Mouse (Mus musculus): Measurements from ENCODE around the gene Fbxo47. TPM values are rescaled to one million over a fixed set of nuclear protein-coding genes. Genes with fewer than 3 reads are reported as not detected.

Gene Fbxo47
- polyA plus RNA-seq, 1 experiment: 0.98 TPM

GRCm38 (mm10) chr11:97820840-97821239 is 63.1 kb downstream of the Fbxo47 start:
- H3K4me1 ChIP-seq (ENCODE audit: control insufficient read depth, insufficient read depth, low read length): peaks cover 50% of the 10 kb centered on the region

GRCm38 (mm10) chr11:97819923-97820322 is 64.0 kb downstream of the Fbxo47 start:
- TF ChIP-seq POLR2A (IDR thresholded peaks at IDR 0.05; ENCODE audit: borderline replicate concordance, insufficient read depth, low read length): no peak
- TF ChIP-seq CTCF (IDR thresholded peaks at IDR 0.05; ENCODE audit: borderline replicate concordance, insufficient read depth, low read depth, low read length): no peak
- Histone ChIP-seq H3K27me3 (ENCODE audit: control insufficient read depth, insufficient read depth, low read length) (no peaks in the 10 kb centered on the region), H3K4me1 (ENCODE audit: control insufficient read depth, insufficient read depth, low read length) (peaks cover 52% of the 10 kb centered on the region), H3K4me3 (replicated peaks; ENCODE audit: insufficient read depth, low read depth, low read length) (no peak overlapping the region), H3K27ac (ENCODE audit: insufficient read depth, low read length) (no peak overlapping the region)
- no peak for DNase-seq
- WGBS: 85% methylated on average over 5 of the region's 5 CpGs

More at GRCm38 (mm10) chr11:97820840-97821239, 63.1 kb downstream of the Fbxo47 start:
- no peak overlapping the region; the same call in 1 of the 2 replicates for H3K27ac ChIP-seq (ENCODE audit: insufficient read depth, low read length)
- H3K27me3 ChIP-seq (ENCODE audit: control insufficient read depth, insufficient read depth, low read length): no peaks in the 10 kb centered on the region
- WGBS: 26% methylated on average over 4 of the region's 4 CpGs
- DNase-seq: peak; percentile 70 to 75
- no peak overlapping the region for H3K4me3 ChIP-seq (replicated peaks; ENCODE audit: insufficient read depth, low read depth, low read length)
- no peak for TF ChIP-seq CTCF (IDR thresholded peaks at IDR 0.05; ENCODE audit: borderline replicate concordance, insufficient read depth, low read depth, low read length)

GRCm38 (mm10) chr11:97819102-97819501 is 64.9 kb downstream of the Fbxo47 start:
- TF ChIP-seq CTCF (IDR thresholded peaks at IDR 0.05; ENCODE audit: borderline replicate concordance, insufficient read depth, low read depth, low read length): no peak
- no peak for TF ChIP-seq POLR2A (IDR thresholded peaks at IDR 0.05; ENCODE audit: borderline replicate concordance, insufficient read depth, low read length)
- peaks cover 46% of the 10 kb centered on the region for H3K4me1 ChIP-seq (ENCODE audit: control insufficient read depth, insufficient read depth, low read length)
- no peaks in the 10 kb centered on the region for H3K27me3 ChIP-seq (ENCODE audit: control insufficient read depth, insufficient read depth, low read length)
- 62% methylated on average over 4 of the region's 4 CpGs for WGBS
- no peak for DNase-seq
- no peak overlapping the region for H3K4me3 ChIP-seq (replicated peaks; ENCODE audit: insufficient read depth, low read depth, low read length)
- H3K27ac ChIP-seq (ENCODE audit: insufficient read depth, low read length): 0 out of 2 replicates have a peak overlapping the region, but pooled peaks have one; percentile 26

GRCm38 (mm10) chr11:97818571-97818970 is 65.4 kb downstream of the Fbxo47 start:
- TF ChIP-seq CTCF (IDR thresholded peaks at IDR 0.05; ENCODE audit: borderline replicate concordance, insufficient read depth, low read depth, low read length) (no peak), POLR2A (IDR thresholded peaks at IDR 0.05; ENCODE audit: borderline replicate concordance, insufficient read depth, low read length) (no peak)
- 17% methylated on average over 4 of the region's 4 CpGs for WGBS
- no peak overlapping the region for H3K4me3 ChIP-seq (replicated peaks; ENCODE audit: insufficient read depth, low read depth, low read length)
- peak in 1 of 2 experiments; percentile 50 for DNase-seq
- H3K27ac ChIP-seq (ENCODE audit: insufficient read depth, low read length): peak overlapping the region; percentile 26
- H3K27me3 ChIP-seq (ENCODE audit: control insufficient read depth, insufficient read depth, low read length): no peaks in the 10 kb centered on the region
- peaks cover 50% of the 10 kb centered on the region for H3K4me1 ChIP-seq (ENCODE audit: control insufficient read depth, insufficient read depth, low read length)

DNA sequence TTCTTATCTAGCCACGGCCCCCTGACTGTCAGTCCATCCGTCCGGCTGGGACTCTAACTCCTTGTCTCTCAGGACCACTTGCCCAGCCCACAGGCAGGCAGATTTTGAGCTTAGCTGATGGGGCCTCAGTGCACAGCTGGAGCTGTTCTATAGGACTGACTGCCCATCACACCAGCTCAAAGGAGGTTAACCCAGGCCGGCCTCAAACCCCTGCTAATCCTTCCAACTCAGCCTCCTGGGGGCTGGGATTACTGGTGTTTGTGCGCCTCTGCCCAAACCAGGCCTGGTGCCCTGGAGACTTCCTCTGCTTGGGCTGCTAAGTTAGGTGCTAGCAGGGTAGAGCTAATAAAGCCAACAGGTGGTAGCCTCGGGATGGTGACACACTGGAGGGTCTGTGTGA is 66.0 kb downstream of the Fbxo47 start:
- Histone ChIP-seq H3K27ac (ENCODE audit: insufficient read depth, low read length) (0 out of 2 replicates have a peak overlapping the region, but pooled peaks have one; percentile 26), H3K4me3 (replicated peaks; ENCODE audit: insufficient read depth, low read depth, low read length) (no peak overlapping the region), H3K4me1 (ENCODE audit: control insufficient read depth, insufficient read depth, low read length) (peaks cover 51% of the 10 kb centered on the region), H3K27me3 (ENCODE audit: control insufficient read depth, insufficient read depth, low read length) (no peaks in the 10 kb centered on the region)
- no peak for DNase-seq
- no peak for TF ChIP-seq POLR2A (IDR thresholded peaks at IDR 0.05; ENCODE audit: borderline replicate concordance, insufficient read depth, low read length)
- TF ChIP-seq CTCF (IDR thresholded peaks at IDR 0.05; ENCODE audit: borderline replicate concordance, insufficient read depth, low read depth, low read length): no peak
- WGBS: 51% methylated on average over 6 of the region's 6 CpGs

DNA sequence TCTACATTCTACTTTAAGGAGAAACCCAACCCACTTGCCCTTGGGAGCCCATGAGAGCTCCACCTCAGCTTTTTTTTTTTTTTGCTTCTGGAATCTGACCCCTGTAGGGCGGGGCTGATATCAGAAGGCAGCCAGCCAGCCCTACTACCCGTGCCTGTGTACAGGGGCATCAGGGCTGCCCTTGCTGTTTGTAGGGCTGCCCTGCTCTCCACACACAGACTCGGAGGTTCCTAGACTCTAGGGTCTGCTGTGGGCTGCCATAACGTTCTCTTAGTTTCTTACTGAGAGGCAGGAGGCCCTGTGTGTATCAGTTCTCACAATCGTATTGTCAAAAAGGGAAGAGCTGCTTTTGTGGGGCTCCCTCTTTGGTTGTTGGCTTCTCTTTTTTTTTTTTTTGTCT is 66.6 kb downstream of the Fbxo47 start:
- Histone ChIP-seq H3K4me1 (ENCODE audit: control insufficient read depth, insufficient read depth, low read length) (peaks cover 51% of the 10 kb centered on the region), H3K4me3 (replicated peaks; ENCODE audit: insufficient read depth, low read depth, low read length) (no peak overlapping the region), H3K27ac (ENCODE audit: insufficient read depth, low read length) (no peak overlapping the region), H3K27me3 (ENCODE audit: control insufficient read depth, insufficient read depth, low read length) (no peaks in the 10 kb centered on the region)
- no peak for DNase-seq
- 77% methylated on average over 5 of the region's 5 CpGs for WGBS
- TF ChIP-seq CTCF (IDR thresholded peaks at IDR 0.05; ENCODE audit: borderline replicate concordance, insufficient read depth, low read depth, low read length) (no peak), POLR2A (IDR thresholded peaks at IDR 0.05; ENCODE audit: borderline replicate concordance, insufficient read depth, low read length) (no peak)

- Histone ChIP-seq H3K27me3 (ENCODE audit: control insufficient read depth, insufficient read depth, low read length) (no peaks in the 10 kb centered on the region), H3K27ac (ENCODE audit: insufficient read depth, low read length) (no peak overlapping the region)
- DNase-seq: no peak
Measured at GRCm38 (mm10) chr11:97816916-97817315, 67.0 kb downstream of the Fbxo47 start.

GRCm38 (mm10) chr11:97816176-97816575 is 67.8 kb downstream of the Fbxo47 start:
- WGBS: 38% methylated on average over 5 of the region's 5 CpGs
- H3K27me3 ChIP-seq (ENCODE audit: control insufficient read depth, insufficient read depth, low read length): no peaks in the 10 kb centered on the region
- peak overlapping the region; percentile 50 for H3K27ac ChIP-seq (ENCODE audit: insufficient read depth, low read length)
- H3K4me1 ChIP-seq (ENCODE audit: control insufficient read depth, insufficient read depth, low read length): peaks cover 57% of the 10 kb centered on the region
- no peak for DNase-seq
- H3K4me3 ChIP-seq (replicated peaks; ENCODE audit: insufficient read depth, low read depth, low read length): no peak overlapping the region
- TF ChIP-seq POLR2A (IDR thresholded peaks at IDR 0.05; ENCODE audit: borderline replicate concordance, insufficient read depth, low read length): no peak
- no peak for TF ChIP-seq CTCF (IDR thresholded peaks at IDR 0.05; ENCODE audit: borderline replicate concordance, insufficient read depth, low read depth, low read length)

More at GRCm38 (mm10) chr11:97816916-97817315, 67.0 kb downstream of the Fbxo47 start:
- Histone ChIP-seq H3K4me1 (ENCODE audit: control insufficient read depth, insufficient read depth, low read length) (peaks cover 51% of the 10 kb centered on the region), H3K4me3 (replicated peaks; ENCODE audit: insufficient read depth, low read depth, low read length) (no peak overlapping the region)
- 66% methylated on average over 9 of the region's 9 CpGs for WGBS
- TF ChIP-seq POLR2A (IDR thresholded peaks at IDR 0.05; ENCODE audit: borderline replicate concordance, insufficient read depth, low read length) (no peak), CTCF (IDR thresholded peaks at IDR 0.05; ENCODE audit: borderline replicate concordance, insufficient read depth, low read depth, low read length) (no peak)
